Mouse (Mus musculus): ENCODE measurements at regions not wholly inside any gene's neighbourhood (a gene's known extent, or its start where the extent isn't known, plus 50 kb on each side); places are given as distances from the start of the nearest gene placed in this dataset.

GRCm38 (mm10) chr3:149426023-149426759 lies 435.8 kb upstream of the Adgrl2 start:
- DNase-seq (ENCODE audit: low spot score in 2 of 2), result no peak

GRCm38 (mm10) chr3:149424306-149424705 lies 434.0 kb upstream of the Adgrl2 start:
- no peak for DNase-seq (ENCODE audit: low spot score in 2 of 2)

GRCm38 (mm10) chr3:149423491-149423890 lies 433.1 kb upstream of the Adgrl2 start:
- DNase-seq (ENCODE audit: low spot score in 2 of 2), result no peak

- no peak for DNase-seq (ENCODE audit: low spot score in 2 of 2)
Observed at GRCm38 (mm10) chr3:149415081-149415480, 424.7 kb upstream of the Adgrl2 start.

- DNase-seq (ENCODE audit: low spot score in 2 of 2), result no peak
Observed at GRCm38 (mm10) chr3:149413114-149413513, 422.8 kb upstream of the Adgrl2 start.

- DNase-seq (ENCODE audit: low spot score in 2 of 2), result no peak
Observed at GRCm38 (mm10) chr3:149410518-149410917, 420.2 kb upstream of the Adgrl2 start.

GRCm38 (mm10) chr3:149408858-149409257 lies 418.5 kb upstream of the Adgrl2 start:
- no peak for DNase-seq (ENCODE audit: low spot score in 2 of 2)

GRCm38 (mm10) chr3:149405872-149406271 lies 415.5 kb upstream of the Adgrl2 start:
- DNase-seq (ENCODE audit: low spot score in 2 of 2), result no peak

- DNase-seq (ENCODE audit: low spot score in 2 of 2), result no peak
Observed at GRCm38 (mm10) chr3:149404691-149405090, 414.3 kb upstream of the Adgrl2 start.

- DNase-seq (ENCODE audit: low spot score in 2 of 2), result no peak
Observed at GRCm38 (mm10) chr3:149402496-149402895, 412.1 kb upstream of the Adgrl2 start.

- no peak for DNase-seq (ENCODE audit: low spot score in 2 of 2)
Observed at GRCm38 (mm10) chr3:149395082-149395481, 404.7 kb upstream of the Adgrl2 start.

- no peak for DNase-seq (ENCODE audit: low spot score in 2 of 2)
Observed at GRCm38 (mm10) chr3:149393317-149394172, 403.2 kb upstream of the Adgrl2 start.

GRCm38 (mm10) chr3:149392164-149392563 lies 401.8 kb upstream of the Adgrl2 start:
- no peak for DNase-seq (ENCODE audit: low spot score in 2 of 2)

GRCm38 (mm10) chr3:149387537-149387936 lies 397.2 kb upstream of the Adgrl2 start:
- DNase-seq (ENCODE audit: low spot score in 2 of 2), result no peak

- DNase-seq (ENCODE audit: low spot score in 2 of 2), result no peak
Observed at GRCm38 (mm10) chr3:149386027-149386426, 395.7 kb upstream of the Adgrl2 start.

- no peak for DNase-seq (ENCODE audit: low spot score in 2 of 2)
Observed at GRCm38 (mm10) chr3:149385336-149385735, 395.0 kb upstream of the Adgrl2 start.

GRCm38 (mm10) chr3:149381559-149382245 lies 391.3 kb upstream of the Adgrl2 start:
- peak in 1 of 2 experiments; percentile 43 for DNase-seq (ENCODE audit: low spot score in 2 of 2)

GRCm38 (mm10) chr3:149381051-149381450 lies 390.7 kb upstream of the Adgrl2 start:
- no peak for DNase-seq (ENCODE audit: low spot score in 2 of 2)

- DNase-seq (ENCODE audit: low spot score in 2 of 2), result no peak
Observed at GRCm38 (mm10) chr3:149379866-149380472, 389.6 kb upstream of the Adgrl2 start.

- no peak for DNase-seq (ENCODE audit: low spot score in 2 of 2)
Observed at GRCm38 (mm10) chr3:149379249-149379865, 389.0 kb upstream of the Adgrl2 start.

- DNase-seq (ENCODE audit: low spot score in 2 of 2), result no peak
Observed at GRCm38 (mm10) chr3:149371439-149371838, 381.1 kb upstream of the Adgrl2 start.
